Mouse (Mus musculus) 416B (cell line): ENCODE data around the gene Jmjd8.
A peak's percentile ranks its signal among the peaks of the same experiment; 100 is the strongest.

ENCODE experiments used
- DNase-seq: peaks from one replicate; pipeline ENCODE4 v3.0.0; 2011; ENCODE audit warnings: low read depth

The Jmjd8 gene

DNA sequence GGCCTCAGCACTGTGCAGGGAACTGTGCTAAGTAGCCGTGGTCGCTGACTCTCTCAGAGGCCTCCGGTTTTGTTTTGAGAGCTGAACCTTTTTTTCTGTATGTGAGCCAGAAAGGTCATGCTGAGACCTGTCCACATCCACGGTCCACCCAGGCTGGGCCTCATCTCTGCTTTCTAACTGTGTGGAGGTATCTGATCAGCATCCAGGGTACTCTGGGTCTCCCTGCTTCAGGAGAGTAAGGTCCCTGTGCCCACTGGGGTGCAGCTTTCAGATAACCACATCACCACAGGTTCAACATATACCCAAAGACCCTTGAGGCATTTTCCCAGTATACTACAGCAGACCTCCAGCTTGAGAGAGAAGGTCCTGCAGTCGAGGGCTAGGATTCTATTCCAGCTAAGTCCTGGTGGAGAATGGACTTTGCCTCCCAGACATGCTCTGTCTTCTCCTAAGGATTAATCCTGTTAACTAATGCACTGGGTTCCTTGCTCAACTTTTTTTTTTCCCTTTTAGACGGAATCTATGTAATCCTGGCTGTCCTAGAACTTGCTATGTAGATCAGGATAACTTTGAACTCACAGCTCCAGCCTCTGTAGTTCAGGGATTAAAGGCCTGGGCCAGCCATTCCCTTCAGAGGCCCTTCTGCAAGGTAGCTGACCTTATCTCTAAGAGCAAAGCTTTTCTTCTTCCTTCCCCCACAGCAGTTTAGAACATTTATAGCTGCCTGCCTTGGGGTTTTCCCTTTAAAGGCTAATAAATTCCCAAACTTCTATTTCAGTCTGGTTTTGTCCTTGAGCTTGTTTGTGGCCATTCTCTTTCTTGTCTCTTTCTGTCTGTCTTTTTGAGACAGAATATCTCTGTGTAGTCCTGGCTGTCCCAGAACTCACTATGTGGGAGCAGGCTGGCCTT is 33.3 kb downstream of the Jmjd8 start:
- peak; percentile 22 for DNase-seq

DNA sequence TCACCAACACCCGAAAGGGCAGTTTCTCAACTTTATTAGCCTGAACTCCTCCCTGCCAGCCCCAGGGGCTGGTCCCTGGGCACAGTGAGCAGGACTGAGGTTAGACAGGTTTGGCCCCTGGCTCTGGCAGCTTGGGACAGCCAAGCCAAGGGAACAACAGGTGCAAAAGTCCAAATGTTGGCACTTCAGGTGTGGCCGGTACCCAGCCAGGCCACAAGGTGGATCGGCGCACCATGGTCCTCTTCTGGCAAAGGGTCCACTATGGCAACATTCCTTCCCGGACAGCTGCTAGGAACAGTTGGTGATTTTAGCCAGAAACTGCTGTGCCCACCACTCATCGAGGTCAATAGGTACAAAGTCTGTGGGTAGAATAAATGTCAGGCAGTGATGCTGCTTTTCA is 35.0 kb downstream of the Jmjd8 start:
- DNase-seq, result no peak

DNA sequence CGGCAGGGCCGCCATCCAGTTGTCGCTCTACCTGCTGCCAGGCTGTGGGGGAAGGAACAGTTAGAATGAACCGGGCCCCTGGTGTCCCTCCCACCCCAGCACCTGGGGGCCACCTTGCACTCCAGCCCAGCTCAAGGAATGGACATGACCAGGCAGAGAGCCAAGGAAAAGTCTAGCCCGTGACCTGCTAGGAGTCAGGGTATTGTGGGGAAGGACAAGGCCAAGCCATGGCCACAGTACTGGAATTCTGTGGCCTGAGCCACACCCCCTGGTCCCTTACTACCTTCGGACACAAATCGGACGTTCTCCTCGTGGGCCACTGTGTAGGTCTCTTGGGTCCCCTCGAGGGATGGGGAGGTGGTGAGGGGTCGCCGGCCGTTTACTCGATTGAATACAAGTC is 35.6 kb downstream of the Jmjd8 start:
- DNase-seq, result no peak

DNA sequence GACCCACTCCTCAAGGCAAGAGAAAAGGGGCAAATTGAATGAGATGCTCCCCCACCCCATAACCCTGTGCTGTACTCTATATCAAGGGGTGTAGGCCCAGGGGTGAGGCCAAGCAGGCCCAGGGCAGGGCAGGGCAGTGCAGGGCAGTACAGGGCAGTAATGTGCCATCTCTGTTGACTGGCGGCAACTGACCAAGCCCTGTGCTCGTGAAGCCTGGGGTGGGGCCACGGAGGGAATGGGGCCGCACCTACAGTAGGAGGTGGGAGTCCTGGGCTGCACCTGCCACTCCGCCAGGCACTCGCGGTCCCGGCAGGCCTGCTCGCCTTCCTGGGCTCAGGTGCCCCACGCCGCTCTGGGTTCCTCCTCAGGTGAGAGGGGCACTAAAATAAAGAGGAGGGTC is 36.6 kb downstream of the Jmjd8 start:
- no peak for DNase-seq

DNA sequence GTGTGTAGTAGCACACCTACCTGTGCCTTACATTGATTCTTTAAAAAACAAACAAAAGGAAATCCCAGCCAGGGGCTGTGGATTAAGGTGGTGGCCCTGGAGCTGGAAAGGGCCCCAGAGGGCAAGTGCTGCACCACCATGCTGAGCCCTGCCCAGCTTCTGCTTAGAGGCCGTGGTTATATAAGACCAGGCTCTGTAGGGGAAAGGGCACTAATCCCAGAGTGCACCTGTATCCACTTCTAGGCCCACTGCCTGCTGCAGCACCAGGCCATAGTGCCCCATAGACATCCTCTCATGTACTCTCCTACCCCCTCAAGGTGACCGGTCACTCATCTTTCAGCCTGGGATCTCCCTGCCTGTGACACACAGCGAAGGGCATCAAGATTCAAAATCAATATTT is 37.5 kb downstream of the Jmjd8 start:
- no peak for DNase-seq

DNA sequence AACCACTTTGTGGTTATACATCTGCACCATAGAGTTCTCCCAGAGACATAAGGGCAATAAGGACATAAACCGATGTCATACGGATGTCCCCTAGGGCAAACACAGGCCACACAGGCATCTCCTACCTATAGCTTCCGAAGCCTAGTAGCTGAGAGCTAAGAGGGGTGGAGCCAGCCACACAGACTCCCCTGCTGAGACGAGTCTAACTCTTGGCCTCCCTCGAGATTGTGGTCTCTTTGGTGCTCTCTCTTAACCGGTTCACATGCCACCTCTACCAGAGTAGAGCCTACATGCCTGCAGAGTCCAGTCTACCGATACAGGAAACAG is 38.8 kb downstream of the Jmjd8 start:
- DNase-seq, result no peak

DNA sequence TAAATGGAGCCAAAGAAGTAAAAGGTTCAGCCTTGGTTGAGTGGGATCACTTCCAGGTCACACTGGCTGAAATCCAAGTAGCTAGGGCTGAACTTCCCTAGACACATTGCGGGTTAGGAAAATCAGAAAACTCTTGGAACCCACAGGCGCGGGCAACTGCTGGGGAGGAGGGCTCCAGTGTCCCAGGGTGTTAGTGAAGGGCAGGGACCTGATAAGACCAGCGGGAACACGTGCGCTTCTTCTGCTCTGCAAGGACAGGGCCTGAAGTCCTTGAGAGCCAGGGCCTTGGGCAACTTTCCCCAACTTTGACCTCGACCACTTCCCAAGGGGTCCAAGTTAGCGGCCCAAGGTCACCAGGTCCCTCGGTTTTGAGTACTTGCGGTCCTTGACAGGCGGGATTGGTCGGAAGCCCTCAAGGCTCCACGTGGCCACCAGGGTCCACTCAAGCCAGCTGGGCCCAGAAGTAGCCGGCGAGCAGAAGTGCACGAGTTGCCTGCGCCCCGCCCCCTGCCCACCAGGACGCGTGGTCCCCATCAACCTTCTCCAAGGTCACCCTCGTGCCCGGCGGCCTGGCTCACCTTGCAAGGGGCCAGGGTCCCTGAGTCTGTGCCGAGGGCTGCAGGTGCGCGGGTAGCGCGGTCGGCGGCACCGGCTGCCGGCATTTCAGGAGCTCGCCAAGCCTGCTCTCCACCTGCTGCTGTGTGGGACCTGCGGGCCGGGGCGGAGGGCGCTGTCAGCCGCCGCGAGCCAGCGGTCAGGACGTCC is 39.4 kb downstream of the Jmjd8 start:
- peak; percentile 72 for DNase-seq

DNA sequence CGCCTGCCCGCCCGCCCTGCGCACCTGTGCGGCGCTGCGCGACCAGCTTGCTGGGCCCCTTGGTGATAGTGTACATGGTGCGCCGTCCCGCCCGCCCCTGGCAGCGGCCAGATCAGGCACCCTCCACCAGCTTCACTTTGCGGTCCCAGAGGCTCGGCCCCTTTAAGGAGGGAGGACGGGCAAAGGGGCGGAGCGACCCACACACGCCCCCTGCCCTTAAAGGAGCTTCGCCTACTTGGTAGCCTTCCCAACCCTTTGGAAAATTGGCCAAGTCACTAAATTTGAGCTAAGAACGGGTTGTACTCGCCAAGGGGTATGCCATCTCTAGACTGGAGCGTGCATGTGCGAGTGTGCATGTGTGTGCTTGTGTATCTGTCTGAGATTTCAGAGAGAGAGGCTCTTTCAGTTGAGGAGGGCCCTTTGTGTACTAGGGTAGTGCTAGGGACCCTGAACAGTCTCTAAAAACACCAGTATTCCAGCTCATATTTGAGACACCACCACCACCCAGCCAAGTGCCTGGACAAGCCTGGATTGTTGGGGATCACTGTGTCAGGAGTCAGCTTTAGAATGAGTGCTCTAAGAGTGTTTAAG is 40.0 kb downstream of the Jmjd8 start, which contains the start of gene Mcrip2:
TSS of gene Mcrip2 (minus strand) at position 164 of the 591 bp plus-strand sequence.
- DNase-seq, result peak; percentile 86

DNA sequence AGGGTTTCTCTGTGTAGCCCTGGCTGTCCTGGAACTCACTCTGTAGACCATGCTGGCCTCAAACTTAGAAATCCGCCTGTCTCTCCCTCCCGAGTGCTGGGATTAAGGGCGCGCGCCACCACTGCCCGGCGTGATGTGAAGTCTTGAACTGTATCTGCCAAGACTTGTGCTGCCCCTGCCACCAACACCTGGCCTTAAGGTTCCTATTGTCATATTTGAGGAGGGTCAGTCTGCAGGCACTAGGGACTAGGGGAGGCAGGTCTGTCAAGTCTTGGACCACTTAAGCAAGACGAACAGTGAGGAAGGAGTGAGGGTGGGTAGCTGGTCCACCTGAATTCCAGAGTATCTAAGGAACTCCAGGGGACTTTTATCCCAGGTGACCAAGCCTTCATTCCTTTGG is 40.8 kb downstream of the Jmjd8 start:
- no peak for DNase-seq

DNA sequence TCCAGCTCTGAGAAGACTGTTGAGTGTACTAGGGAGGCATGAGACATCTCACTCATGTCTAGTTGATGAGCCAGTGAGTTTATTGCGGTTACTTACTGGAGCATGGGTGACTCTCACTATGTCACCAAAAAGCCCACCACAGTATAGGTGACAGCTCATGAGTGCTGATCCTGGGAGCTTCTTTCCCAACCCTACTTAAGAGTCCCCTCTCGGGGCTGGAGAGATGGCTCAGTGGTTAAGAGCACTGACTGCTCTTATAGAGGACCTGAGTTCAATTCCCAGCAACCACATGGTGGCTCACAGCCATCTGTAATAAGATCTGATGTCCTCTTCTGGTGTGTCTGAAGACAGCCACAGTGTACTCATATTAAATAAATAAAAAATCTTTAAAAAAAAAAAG is 41.3 kb downstream of the Jmjd8 start:
- DNase-seq, result no peak

DNA sequence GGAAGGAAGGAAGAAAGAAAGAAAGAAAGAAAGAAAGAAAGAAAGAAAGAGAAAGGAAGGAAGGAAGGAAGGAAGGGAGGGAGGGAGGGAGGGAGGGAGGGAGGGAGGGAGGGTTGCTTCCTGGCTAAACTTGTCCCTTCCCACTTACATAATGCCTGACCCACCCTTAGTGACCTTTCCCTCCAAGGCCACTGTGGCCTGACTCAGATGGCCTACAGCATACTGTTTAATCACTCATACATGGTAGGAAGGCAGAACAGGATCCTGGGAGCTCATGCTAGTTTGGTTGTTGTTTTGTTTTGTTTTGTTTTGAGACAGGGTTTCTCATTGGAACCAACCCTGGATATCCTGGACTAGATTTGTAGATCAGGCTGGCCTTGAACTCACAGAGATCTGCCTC is 42.9 kb downstream of the Jmjd8 start:
- peak; percentile 29 for DNase-seq

DNA sequence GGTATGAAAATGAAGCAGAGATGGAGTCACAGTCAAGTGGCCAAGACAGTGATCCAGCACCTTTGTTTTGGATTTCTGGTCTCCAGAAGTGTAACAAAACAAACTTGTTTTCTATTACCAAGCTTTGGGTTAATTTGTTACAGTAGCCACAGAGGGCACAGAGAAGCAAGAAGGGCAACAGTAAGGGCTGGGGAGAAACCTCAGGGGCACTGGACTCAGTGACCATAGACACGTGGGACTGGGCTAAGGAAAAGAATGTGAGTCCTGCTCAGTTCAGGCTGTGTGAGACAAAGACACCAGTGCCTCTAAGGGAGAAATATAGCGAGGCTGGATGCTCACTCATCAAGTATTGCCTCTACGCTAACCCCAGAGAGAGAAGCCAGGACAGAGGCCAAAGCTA is 44.0 kb downstream of the Jmjd8 start:
- no peak for DNase-seq

DNA sequence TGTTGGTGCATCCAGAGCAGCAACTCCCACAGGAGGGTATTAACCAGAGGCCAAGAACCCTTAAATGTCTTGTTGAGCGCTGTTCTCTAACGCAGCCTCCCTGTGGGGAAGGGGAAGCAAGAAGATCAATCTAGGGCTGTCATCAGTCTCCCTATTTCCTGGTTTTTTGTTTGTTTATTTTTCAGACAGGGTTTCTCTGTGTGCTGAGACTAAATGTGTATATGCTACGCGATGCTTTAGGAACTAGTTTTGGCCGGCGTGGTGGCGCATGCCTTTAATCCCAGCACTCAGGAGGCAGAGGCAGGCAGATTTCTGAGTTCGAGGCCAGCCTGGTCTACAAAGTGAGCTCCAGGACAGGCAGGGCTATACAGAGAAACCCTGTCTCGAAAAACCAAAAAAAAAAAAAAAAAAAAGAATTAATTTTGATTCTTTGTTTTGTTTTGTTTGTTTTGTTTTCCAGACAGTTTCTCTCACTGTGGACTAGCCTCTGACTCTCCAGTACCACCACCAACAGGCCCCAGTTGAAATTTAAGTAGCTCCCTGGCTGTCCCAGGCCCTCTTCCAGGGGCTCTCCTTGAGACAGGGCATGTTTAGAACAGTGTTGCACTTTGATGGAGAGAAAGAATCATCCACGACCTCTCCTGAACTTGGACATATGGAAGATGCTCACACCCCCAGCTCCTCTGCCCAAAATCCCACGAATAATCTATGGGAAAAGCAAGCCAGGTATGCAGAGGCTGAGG is 44.9 kb downstream of the Jmjd8 start:
- no peak for DNase-seq

DNA sequence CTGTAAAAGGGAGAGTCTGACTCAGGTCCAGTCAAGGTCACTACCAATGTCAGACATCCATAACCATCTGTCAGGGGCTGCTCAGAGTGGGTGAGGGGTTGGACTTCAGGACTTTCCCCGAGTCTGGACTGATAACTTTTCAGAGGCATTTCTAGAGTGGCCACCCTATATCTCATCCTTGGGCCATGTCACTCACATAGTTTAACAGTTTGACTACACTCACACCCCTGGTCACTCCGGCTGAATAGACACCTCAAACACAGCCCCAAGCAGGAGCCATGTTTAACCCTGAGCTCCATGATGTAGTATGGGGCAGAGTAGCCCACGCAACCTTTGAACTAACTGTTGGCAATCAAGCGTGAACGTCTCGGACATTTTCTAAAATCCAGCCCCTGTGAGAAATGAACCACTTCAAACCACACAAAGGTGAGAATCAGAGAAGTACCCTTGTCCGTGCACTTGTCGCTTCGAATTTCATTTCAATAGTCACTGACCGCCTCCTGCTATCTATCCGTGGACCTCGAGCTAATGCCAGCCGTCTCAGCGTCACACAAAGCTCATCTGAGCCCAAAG is 45.6 kb downstream of the Jmjd8 start:
- DNase-seq, result no peak

DNA sequence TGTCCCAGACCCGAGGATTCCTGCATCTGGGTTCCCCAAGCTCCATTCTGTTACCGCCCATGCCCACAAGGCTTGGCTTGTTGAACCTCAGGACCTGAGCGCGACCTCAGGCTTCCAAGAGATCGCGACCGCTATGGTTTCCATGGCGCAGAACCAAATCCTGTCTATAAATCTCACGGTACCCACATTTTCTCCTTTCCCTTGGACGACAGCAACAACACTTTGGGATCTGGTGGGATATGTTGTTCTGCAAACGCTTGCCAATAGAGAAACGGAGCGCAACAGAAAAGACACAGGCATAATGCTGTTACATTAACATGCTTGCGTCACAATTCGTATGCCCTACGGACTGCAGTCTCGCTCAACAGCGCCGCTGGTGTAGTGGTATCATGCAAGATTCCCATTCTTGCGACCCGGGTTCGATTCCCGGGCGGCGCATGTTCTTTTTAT is 46.1 kb downstream of the Jmjd8 start, which contains the start of gene Mettl26:
TSS of gene Mettl26 (plus strand) at position 354 of the 450 bp plus-strand sequence.
- no peak for DNase-seq

DNA sequence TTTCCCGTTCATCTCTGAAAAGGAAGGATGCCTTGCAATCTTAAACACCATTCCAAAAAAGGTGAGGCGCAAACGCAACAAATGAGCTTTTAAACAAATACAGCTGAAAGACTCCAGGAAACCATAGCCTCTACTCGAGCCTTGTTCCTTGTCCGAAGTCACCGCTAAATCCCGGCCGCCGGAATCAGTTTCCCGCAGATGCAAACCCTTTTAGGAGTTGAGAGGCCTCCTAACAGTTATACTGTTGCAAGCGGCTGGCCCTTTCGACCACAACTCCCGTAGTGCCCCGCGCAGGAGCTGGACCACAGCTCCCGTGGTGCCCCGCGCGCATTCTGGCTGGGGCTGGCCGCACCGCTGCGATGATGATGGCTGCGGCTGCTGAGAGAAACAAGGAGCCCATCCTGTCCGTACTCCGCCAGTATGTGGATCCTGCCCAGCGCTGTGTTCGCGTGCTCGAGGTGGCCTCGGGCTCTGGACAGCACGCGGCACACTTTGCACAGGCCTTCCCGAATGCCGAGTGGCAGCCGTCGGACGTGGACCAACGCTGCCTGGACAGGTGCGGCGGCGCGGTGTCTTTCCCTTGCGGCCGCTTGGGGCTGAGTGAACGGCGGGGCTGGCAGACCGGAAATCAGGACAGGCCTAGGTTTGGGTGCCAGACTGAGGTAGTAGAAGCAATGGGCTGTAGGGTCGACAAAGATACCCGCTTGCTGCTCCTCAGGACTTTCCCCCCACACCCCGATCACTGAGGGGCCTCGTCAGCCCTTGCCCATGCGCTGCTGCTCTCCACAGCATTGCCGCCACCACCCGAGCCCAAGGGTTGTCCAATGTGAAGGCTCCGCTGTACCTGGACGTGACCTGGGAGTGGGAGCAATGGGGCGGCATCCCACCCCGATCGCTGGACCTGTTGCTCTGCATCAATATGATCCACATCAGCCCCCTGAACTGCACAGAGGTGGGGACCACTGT is 46.8 kb downstream of the Jmjd8 start:
- DNase-seq, result peak; percentile 92

DNA sequence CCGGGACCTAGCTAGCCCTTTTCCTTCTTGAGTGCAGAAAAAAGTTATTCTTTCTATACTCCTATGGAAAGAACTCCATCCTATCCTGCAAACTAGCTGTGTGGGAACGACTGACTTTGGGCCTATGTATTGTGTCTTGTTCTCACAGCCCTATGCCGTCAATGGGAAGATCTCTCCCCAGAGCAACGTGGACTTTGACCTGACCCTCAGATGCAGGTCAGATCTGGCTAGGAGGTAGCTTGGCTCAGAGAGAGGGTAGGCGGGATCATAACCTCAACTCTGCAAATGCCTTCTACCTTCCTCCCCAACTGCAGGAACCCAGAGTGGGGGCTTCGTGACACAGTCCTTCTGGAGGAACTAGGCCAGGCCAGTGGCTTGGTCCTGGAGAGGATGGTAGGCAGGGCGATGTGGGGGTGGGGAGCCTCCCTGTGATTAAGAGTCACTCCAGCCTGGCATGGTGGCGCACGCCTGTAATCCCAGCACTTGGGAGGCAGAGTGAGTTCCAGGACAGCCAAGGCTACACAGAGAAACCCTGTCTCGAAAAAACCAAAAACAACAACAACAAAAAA is 47.8 kb downstream of the Jmjd8 start:
- no peak for DNase-seq

DNA sequence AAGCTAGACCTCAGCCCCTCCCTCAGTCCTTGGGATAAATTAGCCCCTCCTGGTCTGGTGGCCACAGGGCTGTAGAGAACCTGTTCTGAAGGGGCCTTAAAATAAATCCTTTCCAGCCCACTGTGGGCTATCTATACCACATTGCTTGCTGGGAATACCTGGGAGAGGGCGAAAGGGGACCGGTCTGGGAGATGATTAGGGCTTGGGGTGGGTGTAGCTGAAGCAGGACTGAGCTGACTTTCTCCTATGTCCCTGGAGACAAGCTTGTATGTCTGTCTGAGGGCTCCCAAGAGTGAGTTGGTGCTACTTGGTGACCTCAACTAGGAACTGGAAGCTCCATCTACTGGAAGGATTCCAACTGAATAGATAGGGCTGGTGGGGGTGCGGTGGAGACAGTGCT is 48.4 kb downstream of the Jmjd8 start:
- no peak for DNase-seq

DNA sequence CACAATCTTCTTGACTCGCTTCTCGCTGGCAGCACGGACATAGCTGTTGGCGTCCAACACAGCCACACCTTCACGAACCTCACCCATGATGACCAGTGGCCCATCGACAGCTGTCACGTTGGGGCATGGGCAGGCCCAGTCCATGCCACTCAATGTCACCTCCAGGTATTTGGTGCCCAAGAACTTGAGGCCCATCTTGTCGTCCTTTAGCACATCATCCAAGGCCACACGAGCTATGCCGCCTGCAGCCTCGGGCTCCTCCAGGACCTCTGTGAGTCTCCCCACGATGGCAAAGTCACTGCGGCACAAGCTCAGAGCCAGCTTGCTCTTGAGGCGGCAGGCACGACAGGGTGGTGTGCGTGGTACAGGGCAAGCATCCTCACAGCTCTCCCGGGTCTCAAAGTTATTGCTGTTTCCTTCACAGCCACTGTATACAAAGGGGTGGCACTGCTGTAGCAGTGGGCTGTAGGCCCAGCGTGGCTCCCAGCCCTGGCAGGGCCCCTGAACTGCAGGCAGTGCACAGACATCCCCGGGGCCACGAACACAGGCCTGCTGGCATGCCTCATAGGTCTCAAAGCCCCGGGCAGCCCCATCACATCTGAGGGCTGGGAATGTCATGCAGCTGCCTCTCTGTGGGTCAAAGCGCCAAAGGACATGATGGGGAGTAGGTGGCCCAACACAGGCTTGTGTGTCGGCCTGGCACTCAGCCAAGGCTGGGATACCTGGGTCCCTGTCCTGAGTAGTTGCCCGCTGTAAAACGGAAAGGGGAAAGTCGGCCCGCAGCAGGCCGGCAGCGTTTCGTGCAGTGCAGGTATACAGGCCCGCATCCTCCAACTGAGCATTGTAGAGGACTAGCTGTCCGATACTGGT is 49.3 kb downstream of the Jmjd8 start:
- no peak for DNase-seq
